Mouse (Mus musculus): ENCODE measurements at regions not wholly inside any gene's neighbourhood (a gene's known extent, or its start where the extent isn't known, plus 50 kb on each side); places are given as distances from the start of the nearest gene placed in this dataset.

DNA sequence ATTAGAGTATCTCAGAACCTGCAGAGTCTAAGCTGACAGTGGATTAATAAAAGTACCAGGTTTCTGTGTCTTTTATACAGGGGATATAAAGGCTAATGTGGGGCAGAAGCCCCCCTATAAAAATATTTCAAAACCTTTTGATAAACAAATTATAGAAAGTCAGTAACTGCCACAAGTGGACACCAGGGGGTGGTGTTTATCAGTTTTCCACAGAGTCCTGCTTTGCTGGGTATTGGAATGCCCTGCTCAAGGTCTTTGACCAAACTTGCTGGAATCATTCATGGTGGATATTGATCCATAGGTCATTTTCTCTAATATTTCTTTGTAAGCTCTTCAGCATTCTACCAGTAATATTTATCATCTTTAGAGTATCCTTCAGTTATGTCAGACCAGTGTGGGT, 51.4 kb downstream of the Scgb1b24 start:
- DNase-seq: peak in 1 of 2 experiments; percentile 8
